Mouse (Mus musculus): Measurements from ENCODE around the gene Ube4a.

- TF ChIP-seq POLR2A (IDR thresholded peaks at IDR 0.05; ENCODE audit: insufficient read length, low read depth): no peak
- no peak for TF ChIP-seq MYOG (IDR thresholded peaks at IDR 0.05; ENCODE audit: control insufficient read depth in 1 of 3, insufficient read depth in 1 of 3, insufficient read length in 2 of 3, low read depth in 2 of 3)
- no peak for TF ChIP-seq POLR2AphosphoS2 (IDR thresholded peaks at IDR 0.05; ENCODE audit: insufficient read length, low read depth)
- TF ChIP-seq TCF3 (IDR thresholded peaks at IDR 0.05; ENCODE audit: insufficient read length, low read depth): no peak
- TF ChIP-seq SRF (IDR thresholded peaks at IDR 0.05; ENCODE audit: control insufficient read depth, insufficient read length, low read depth): no peak
- TF ChIP-seq TCF12 (IDR thresholded peaks at IDR 0.05; ENCODE audit: insufficient read depth, poor library complexity, severe bottlenecking): no peak
- no peak for TF ChIP-seq MAX (IDR thresholded peaks at IDR 0.05; ENCODE audit: low read depth)
These were observed 54.0 kb downstream of the Ube4a start for GRCm38 (mm10) chr9:44911365-44911764.

Measured in myocyte (in vitro differentiated cells).